In the genomic region with DNA sequence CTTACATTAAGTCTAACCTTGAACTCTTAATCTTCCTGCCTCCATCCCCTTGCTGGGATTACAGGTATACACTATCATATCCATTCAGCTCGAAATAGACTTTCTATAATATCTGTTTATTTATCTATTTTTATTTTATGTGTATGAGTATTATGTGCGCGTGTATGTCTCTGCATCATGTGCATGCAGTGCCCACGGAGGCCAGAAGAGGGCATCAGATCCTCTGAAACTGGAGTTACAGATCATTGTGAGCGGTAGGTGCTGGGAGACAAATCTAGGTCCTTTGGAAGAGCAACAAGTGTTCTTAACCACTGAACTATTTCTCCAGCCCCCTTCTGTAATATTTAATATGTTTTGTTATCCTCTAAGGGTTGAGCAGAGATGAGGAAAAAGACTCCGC, we compare ENCODE assay signal across 12 mouse cellular contexts. TPM values are rescaled to one million over a fixed set of nuclear protein-coding genes. Genes with fewer than 3 reads are reported as not detected.
DNase-seq lines count a peak whose midpoint lies in the region; ATAC-seq and TF ChIP-seq lines count a peak whose summit lies in the region.
"Had no signal": no experiment of that assay in that cellular context is flagged by ENCODE, and none has a peak within 500 bp of the region (broad histone marks: within the 10 kb centered on the region; RNA-seq: fewer than 3 reads in every experiment).

No protein-coding gene starts in this region.

- peak; percentile 74 for TF ChIP-seq RAD21 in MEL (IDR thresholded peaks at IDR 0.05; ENCODE audit: low read depth, low read length)

- H3K4me1 ChIP-seq in lung, embryonic 14.5 days (ENCODE audit: insufficient read depth), result no peaks in the 10 kb centered on the region
- no peaks in the 10 kb centered on the region for H3K4me1 ChIP-seq in MEL (ENCODE audit: control insufficient read depth in 1 of 2, insufficient read depth in 2 of 2, low read length in 2 of 2)
- no peaks in the 10 kb centered on the region for H3K4me1 ChIP-seq in hindbrain, embryonic 13.5 days (replicated peaks)
- H3K4me1 ChIP-seq: hindbrain, embryonic 12.5 days had no signal

- TF ChIP-seq CTCF in gastrocnemius, adult 2 months (IDR thresholded peaks at IDR 0.05), result peak; percentile 46
- TF ChIP-seq CTCF in lung, embryonic 14.5 days (IDR thresholded peaks at IDR 0.05; ENCODE audit: low read depth), result peak; percentile 47
- TF ChIP-seq CTCF in MEL (IDR thresholded peaks at IDR 0.05 in 2 of 3, conservative IDR thresholded peaks at IDR 0.05 in 1 of 3; ENCODE audit: control insufficient read depth in 1 of 3, insufficient read depth in 1 of 3, low read depth in 2 of 3, low read length in 3 of 3, poor library complexity in 1 of 3, severe bottlenecking in 1 of 3), result peak; percentile 61 to 76 (median 73)

- TF ChIP-seq POLR2A in MEL (IDR thresholded peaks at IDR 0.05; ENCODE audit: control insufficient read depth in 1 of 2, insufficient read depth in 1 of 2, low read depth in 1 of 2, low read length in 2 of 2, poor library complexity in 1 of 2), result no peak

- H3K27me3 ChIP-seq in lung, embryonic 14.5 days (ENCODE audit: insufficient read depth, low read length), result no peaks in the 10 kb centered on the region
- no peaks in the 10 kb centered on the region for H3K27me3 ChIP-seq in MEL (ENCODE audit: control insufficient read depth in 1 of 2, insufficient read depth in 2 of 2, low read length in 2 of 2)
- H3K27me3 ChIP-seq in hindbrain, embryonic 13.5 days, result no peaks in the 10 kb centered on the region
- H3K27me3 ChIP-seq: hindbrain, embryonic 12.5 days had no signal

- no peaks in the 10 kb centered on the region for H3K9me3 ChIP-seq in lung, embryonic 14.5 days (ENCODE audit: low read depth, low read length)
- H3K9me3 ChIP-seq in MEL (replicated peaks; ENCODE audit: insufficient read depth, low read length), result no peaks in the 10 kb centered on the region
- H3K9me3 ChIP-seq in hindbrain, embryonic 13.5 days, result no peaks in the 10 kb centered on the region
- H3K9me3 ChIP-seq: hindbrain, embryonic 12.5 days had no signal

- H3K27ac ChIP-seq in gastrocnemius, adult 2 months, result no peak overlapping the region
- no peak overlapping the region for H3K27ac ChIP-seq in lung, embryonic 14.5 days (ENCODE audit: low read depth)
- H3K27ac ChIP-seq in MEL (ENCODE audit: control insufficient read depth, low read depth, low read length), result no peak overlapping the region
- no peak overlapping the region for H3K27ac ChIP-seq in hindbrain, embryonic 13.5 days
- H3K27ac ChIP-seq: hindbrain, embryonic 12.5 days; macrophage had no signal

- DNase-seq in gastrocnemius, adult 2 months, result no peak
- no peak for DNase-seq in gastrocnemius, postnatal 10 days
- no peak for DNase-seq in lung, embryonic 14.5 days
- no peak for DNase-seq in lung, adult 18-20 months
- DNase-seq in MEL (ENCODE audit: low read depth, low spot score), result peak; percentile 69
- peak; percentile 26 for DNase-seq in naive thymus-derived CD4-positive, alpha-beta T cell, adult 2 months (ENCODE audit: low read depth)
- DNase-seq in left cerebral cortex, postnatal 14 days (ENCODE audit: low spot score in 2 of 2), result no peak
- DNase-seq: adrenal gland, postnatal 25 days; gastrocnemius, postnatal 36 days had no signal

- intact Hi-C loops in gastrocnemius, adult 2 months (cut with DNase I), result no loop called here
- intact Hi-C loops in left cerebral cortex, postnatal 14 days (cut with DNase I), result no loop called here

- H3K79me2 ChIP-seq in MEL (ENCODE audit: control insufficient read depth, insufficient read depth, low read length, poor library complexity), result no peaks in the 10 kb centered on the region

- H3K4me2 ChIP-seq in lung, embryonic 14.5 days, result no peak overlapping the region
- H3K4me2 ChIP-seq in hindbrain, embryonic 13.5 days, result no peak overlapping the region
- H3K4me2 ChIP-seq: hindbrain, embryonic 12.5 days had no signal

- no peak for ATAC-seq in lung, embryonic 14.5 days (ENCODE audit: insufficient read depth)
- ATAC-seq in hindbrain, embryonic 13.5 days (ENCODE audit: low FRiP score), result no peak

- H3K9ac ChIP-seq in lung, embryonic 14.5 days, result no peak overlapping the region
- H3K9ac ChIP-seq in MEL (ENCODE audit: control insufficient read depth, low read depth, low read length, poor library complexity, severe bottlenecking), result no peak overlapping the region
- H3K9ac ChIP-seq in hindbrain, embryonic 13.5 days, result no peak overlapping the region
- H3K9ac ChIP-seq: hindbrain, embryonic 12.5 days had no signal

- WGBS in lung, embryonic 14.5 days, result 70% methylated on average over 6 of the region's 6 CpGs
- whole genome bisulfite sequencing in hindbrain, embryonic 13.5 days, result 74% methylated on average over 6 of the region's 6 CpGs

- no peak overlapping the region for H3K4me3 ChIP-seq in gastrocnemius, adult 2 months
- H3K4me3 ChIP-seq in lung, embryonic 14.5 days (ENCODE audit: low read depth, low read length), result no peak overlapping the region
- H3K4me3 ChIP-seq in MEL (ENCODE audit: control insufficient read depth in 1 of 2, insufficient read depth in 1 of 2, low read depth in 2 of 2, low read length in 2 of 2), result no peak overlapping the region
- no peak overlapping the region for H3K4me3 ChIP-seq in hindbrain, embryonic 13.5 days
- H3K4me3 ChIP-seq: hindbrain, embryonic 12.5 days had no signal

- no peaks in the 10 kb centered on the region for H3K36me3 ChIP-seq in lung, embryonic 14.5 days (ENCODE audit: insufficient read depth)
- H3K36me3 ChIP-seq in MEL (ENCODE audit: control insufficient read depth in 1 of 2, insufficient read depth in 2 of 2, low read length in 2 of 2), result no peaks in the 10 kb centered on the region
- no peaks in the 10 kb centered on the region for H3K36me3 ChIP-seq in hindbrain, embryonic 13.5 days
- H3K36me3 ChIP-seq: hindbrain, embryonic 12.5 days had no signal

- TF ChIP-seq EP300 in MEL (IDR thresholded peaks at IDR 0.05; ENCODE audit: low read depth in 1 of 2, low read length in 2 of 2), result no peak

TF ChIP-seq in MEL, 35 proteins besides CTCF, POLR2A, EP300 and RAD21:
- TF ChIP-seq SMC3 (IDR thresholded peaks at IDR 0.05; ENCODE audit: low read depth, low read length) (peak; percentile 72), TBP (IDR thresholded peaks at IDR 0.05; ENCODE audit: low read depth, low read length) (no peak), ZC3H11A (IDR thresholded peaks at IDR 0.05; ENCODE audit: low read depth, low read length) (peak; percentile 82)

RNA-seq across cellular contexts. Expression of a gene that starts 37.7 kb away (rescaled TPM):
- 1 to 10 TPM; 5.6 to 6.5 TPM for total RNA-seq in gastrocnemius, adult 2 months (2021)
- 10 to 100 TPM in 1 of 2 experiments, 1 to 10 TPM in 1; 8.9 to 10.0 TPM for total RNA-seq in gastrocnemius, postnatal 10 days (2021)
- polyA plus RNA-seq in lung, embryonic 14.5 days (2014; fragmentation: Nextera tagmentation; extraction: Ambion mirVana), result 21.4 and 23.1 TPM in 2 replicates
- total RNA-seq in MEL (2012; rRNA removed), result 13.3 and 14.9 TPM in 2 replicates
- 10 to 100 TPM in 1 of 2 experiments, not detected in 1; 15.5 TPM for polyA plus RNA-seq in MEL (2012; ENCODE audit: insufficient read depth in 1 of 2, insufficient read length in 2 of 2, low read depth in 1 of 2, low replicate concordance in 2 of 2, missing spikeins in 1 of 2)
- total RNA-seq in left cerebral cortex, postnatal 14 days (2021), result 10 to 100 TPM; 18.1 to 18.9 TPM
- polyA plus RNA-seq in hindbrain, embryonic 13.5 days (2015; fragmentation: Nextera tagmentation; extraction: Ambion mirVana), result 18.3 and 19.5 TPM in 2 replicates

RNA-seq across cellular contexts. Expression of a gene that starts 38.4 kb away (rescaled TPM):
- total RNA-seq in gastrocnemius, adult 2 months (2021), result 10 to 100 TPM in 1 of 2 experiments, 1 to 10 TPM in 1; 8.1 to 10.8 TPM
- total RNA-seq in gastrocnemius, postnatal 10 days (2021), result 10 to 100 TPM; 17.3 to 18.4 TPM
- 53.8 and 54.1 TPM in 2 replicates for polyA plus RNA-seq in lung, embryonic 14.5 days (2014; fragmentation: Nextera tagmentation; extraction: Ambion mirVana)
- total RNA-seq in MEL (2012; rRNA removed), result 34.4 and 38.2 TPM in 2 replicates
- 100 to 1,000 TPM in 1 of 2 experiments, 10 to 100 TPM in 1; 25.5 to 157 TPM for polyA plus RNA-seq in MEL (2012; ENCODE audit: insufficient read depth in 1 of 2, insufficient read length in 2 of 2, low read depth in 1 of 2, low replicate concordance in 2 of 2, missing spikeins in 1 of 2)
- 10 to 100 TPM; 62.9 to 65.2 TPM for total RNA-seq in left cerebral cortex, postnatal 14 days (2021)
- polyA plus RNA-seq in hindbrain, embryonic 13.5 days (2015; fragmentation: Nextera tagmentation; extraction: Ambion mirVana), result 44.0 and 46.3 TPM in 2 replicates

Comparison
In these comparisons a context has a peak if more than half of its experiments do, and no peak if none do; other contexts are left out.
1. DNase-seq: peak in MEL (single experiment) and naive thymus-derived CD4-positive, alpha-beta T cell, adult 2 months (single experiment); none in gastrocnemius, adult 2 months (single experiment), gastrocnemius, postnatal 10 days (single experiment), lung, embryonic 14.5 days (single experiment), lung, adult 18-20 months (0 of 2) and left cerebral cortex, postnatal 14 days (0 of 2).
2. Peak in every context shown above with its lines, with median percentiles within 50 percentile points of each other: CTCF ChIP-seq.